In genomic region chr6:137560358-137560859, GRCm38 (mm10) we compare ENCODE assay signal across 8 mouse cellular contexts.
DNase-seq lines count a peak whose midpoint lies in the region; ATAC-seq and TF ChIP-seq lines count a peak whose summit lies in the region.

No protein-coding gene starts in this region.

- ATAC-seq in hindbrain, embryonic 14.5 days (ENCODE audit: low FRiP score) = peak; percentile 69; the same call in 1 of the 2 replicates

- TF ChIP-seq CTCF in spleen, adult 2 months (IDR thresholded peaks at IDR 0.05; ENCODE audit: extremely low read depth, insufficient read depth, insufficient read length, insufficient replicate concordance) = no peak

- H3K4me3 ChIP-seq in spleen, adult 2 months (ENCODE audit: extremely low read depth, insufficient read depth, insufficient read length) = no peak overlapping the region
- no peak overlapping the region for H3K4me3 ChIP-seq in hindbrain, embryonic 14.5 days (replicated peaks; ENCODE audit: low read length)

- peaks cover 11% of the 10 kb centered on the region; the same call in 1 of the 2 replicates for H3K4me1 ChIP-seq in spleen, adult 2 months (ENCODE audit: control insufficient read depth, insufficient read depth, insufficient read length)
- H3K4me1 ChIP-seq in hindbrain, embryonic 14.5 days (replicated peaks; ENCODE audit: control insufficient read depth, insufficient read depth, low read length) = 0 out of 2 replicates have a peak, but pooled peaks cover 5% of the 10 kb centered on the region

- 72% methylated on average over 12 of the region's 12 CpGs for WGBS in spleen, adult 2 months
- WGBS in hindbrain, embryonic 14.5 days = 35% methylated on average over 12 of the region's 12 CpGs

- H3K27me3 ChIP-seq in spleen, adult 2 months (ENCODE audit: control insufficient read depth, insufficient read depth, low read length) = no peaks in the 10 kb centered on the region
- H3K27me3 ChIP-seq in hindbrain, embryonic 14.5 days (ENCODE audit: control insufficient read depth, insufficient read depth, low read length) = no peaks in the 10 kb centered on the region

- DNase-seq in spleen, adult 2 months (ENCODE audit: low read depth in 1 of 2, low spot score in 2 of 2) = no peak
- DNase-seq in spleen, adult 12 weeks (ENCODE audit: low spot score) = no peak
- peak; percentile 40 to 46 for DNase-seq in gastrocnemius, adult 8-10 months (ENCODE audit: low spot score in 2 of 2)
- no peak for DNase-seq in hindbrain, embryonic 14.5 days (ENCODE audit: low spot score)
- peak; percentile 43 for DNase-seq in lung, postnatal 14 days
- DNase-seq in layer of hippocampus, adult 18-20 months (ENCODE audit: low spot score in 2 of 2) = no peak
- no peak for DNase-seq in left cerebral cortex, adult 9 months (ENCODE audit: low spot score in 2 of 2)
- no peak for DNase-seq in testis, postnatal 10 days (ENCODE audit: low spot score)

- H3K9me3 ChIP-seq in hindbrain, embryonic 14.5 days (ENCODE audit: control insufficient read depth, low read length) = no peaks in the 10 kb centered on the region

- TF ChIP-seq POLR2A in spleen, adult 2 months (IDR thresholded peaks at IDR 0.05; ENCODE audit: low read depth, low read length) = no peak

- no peak overlapping the region for H3K9ac ChIP-seq in hindbrain, embryonic 14.5 days

- H3K36me3 ChIP-seq in spleen, adult 2 months (ENCODE audit: control insufficient read depth, insufficient read depth, low read length) = no peaks in the 10 kb centered on the region
- no peaks in the 10 kb centered on the region for H3K36me3 ChIP-seq in hindbrain, embryonic 14.5 days (replicated peaks; ENCODE audit: control insufficient read depth, insufficient read depth)

- H3K27ac ChIP-seq in spleen, adult 2 months (ENCODE audit: insufficient read depth, low read length) = 0 out of 2 replicates have a peak overlapping the region, but pooled peaks have one; percentile 38
- no peak overlapping the region for H3K27ac ChIP-seq in hindbrain, embryonic 14.5 days

- no peak overlapping the region; the same call in 1 of the 2 replicates for H3K4me2 ChIP-seq in hindbrain, embryonic 14.5 days (replicated peaks)

Comparison
In these comparisons a context has a peak if more than half of its experiments do, and no peak if none do; other contexts are left out.
1. DNase-seq: peak in gastrocnemius, adult 8-10 months (2 of 2) and lung, postnatal 14 days (single experiment); none in spleen, adult 2 months (0 of 2), spleen, adult 12 weeks (single experiment), hindbrain, embryonic 14.5 days (single experiment), layer of hippocampus, adult 18-20 months (0 of 2), left cerebral cortex, adult 9 months (0 of 2) and testis, postnatal 10 days (single experiment).